Mouse (Mus musculus) kidney, embryonic 14.5 days (tissue): ENCODE measurements at regions not wholly inside any gene's neighbourhood (a gene's known extent, or its start where the extent isn't known, plus 50 kb on each side); places are given as distances from the start of the nearest gene placed in this dataset.

Experiments
- ATAC-seq: fragments of 200-750 bp; cut with Nextera tagmentation; 2 replicates; pipeline ENCODE4 v1.8.0; 2017; ENCODE audit warnings: moderate number of reproducible peaks, mild to moderate bottlenecking, moderate TSS enrichment, moderate library complexity; ENCODE audit not compliant: low FRiP score, low TSS enrichment
- H3K27ac ChIP-seq: fragments of 300-500 bp; sonication (generic); 2 replicates; pipeline ENCODE4 v1.5.1; 2014; ENCODE audit warnings: low read depth, mild to moderate bottlenecking, low read length, moderate library complexity, mixed read lengths
- H3K27me3 ChIP-seq: fragments of 300-500 bp; sonication (generic); 2 replicates; pipeline ENCODE4 v1.6.1; 2014; ENCODE audit warnings: mild to moderate bottlenecking, low read length; ENCODE audit not compliant: control insufficient read depth, insufficient read depth
- H3K36me3 ChIP-seq: fragments of 300-500 bp; sonication (generic); 2 replicates; pipeline ENCODE4 v1.6.1; 2014; ENCODE audit warnings: low read length, mixed read lengths; ENCODE audit not compliant: control insufficient read depth, insufficient read depth
- H3K4me1 ChIP-seq: fragments of 300-500 bp; sonication (generic); 2 replicates; pipeline ENCODE4 v1.6.1; 2014; ENCODE audit warnings: low read length, mixed read lengths; ENCODE audit not compliant: control insufficient read depth, insufficient read depth
- H3K4me2 ChIP-seq: fragments of 300-500 bp; sonication (generic); replicated peaks from 2 replicates; pipeline ENCODE4 v1.6.1; 2014; ENCODE audit warnings: low read depth, mild to moderate bottlenecking, low read length
- H3K4me3 ChIP-seq: fragments of 300-500 bp; sonication (generic); 2 replicates; pipeline ENCODE4 v1.5.1; 2014; ENCODE audit warnings: mild to moderate bottlenecking, low read length
- H3K9ac ChIP-seq: fragments of 300-500 bp; sonication (generic); 2 replicates; pipeline ENCODE4 v1.6.1; 2014; ENCODE audit warnings: low read depth, mild to moderate bottlenecking, low read length, moderate library complexity
- H3K9me3 ChIP-seq: fragments of 300-500 bp; sonication (generic); 2 replicates; pipeline ENCODE4 v1.6.1; 2016; ENCODE audit warnings: low read length; ENCODE audit not compliant: control insufficient read depth
- WGBS: fragments of 180-500 bp; shearing (Covaris S2); extraction: QIAGEN DNeasy Blood & Tissue Kit; methylation state at CpG from one replicate; pipeline ENCODE4 v1.1.7; 2014; 5-methylcytosine and 5-hydroxymethylcytosine counted together

DNA sequence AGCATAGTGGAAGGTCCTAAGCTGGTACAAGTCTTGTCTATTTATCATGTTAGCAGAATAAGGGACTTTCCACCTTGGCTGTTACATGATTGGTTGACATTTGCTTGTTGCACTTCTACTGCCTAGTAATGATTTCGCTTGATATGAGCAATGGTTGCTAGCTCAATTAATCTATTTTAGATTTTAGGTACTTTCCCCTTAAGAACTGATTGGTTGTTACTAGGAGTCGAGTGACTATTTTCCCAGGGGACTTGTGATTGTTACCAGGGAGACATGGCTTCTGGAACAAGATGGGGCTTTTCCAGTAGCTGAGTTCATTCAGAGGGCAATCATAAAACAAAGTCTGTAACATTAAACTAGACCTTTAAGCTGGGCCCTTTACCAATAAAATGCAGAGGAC lies 100.9 kb downstream of the Nup35 start:
- Histone ChIP-seq H3K4me1 (no peaks in the 10 kb centered on the region), H3K9me3 (no peaks in the 10 kb centered on the region), H3K9ac (no peak overlapping the region), H3K36me3 (no peaks in the 10 kb centered on the region), H3K4me3 (no peak overlapping the region), H3K27ac (no peak overlapping the region), H3K4me2 (no peak overlapping the region), H3K27me3 (no peaks in the 10 kb centered on the region)
- 44% methylated on average over 2 of the region's 2 CpGs for WGBS
- ATAC-seq: no peak

DNA sequence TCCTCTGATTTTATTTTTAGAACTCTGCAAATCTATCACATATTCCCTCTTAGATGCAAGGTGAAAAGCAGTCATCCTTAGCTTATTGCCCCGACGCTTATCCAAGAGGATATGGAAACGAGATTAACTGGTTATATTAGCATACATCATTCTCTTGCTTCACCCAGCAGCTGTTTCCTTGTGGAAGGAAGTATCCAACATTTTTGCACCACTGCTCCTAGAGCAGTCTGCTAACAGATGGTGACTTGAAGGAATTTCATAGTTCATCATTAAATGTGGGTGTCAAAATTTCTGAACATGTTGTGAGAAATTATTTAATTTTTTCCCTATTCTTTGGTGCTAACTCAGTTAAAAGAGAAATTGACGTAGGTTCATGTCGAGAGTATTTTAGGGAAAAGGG lies 107.0 kb downstream of the Nup35 start:
- no peak for ATAC-seq
- 66% methylated on average over 5 of the region's 5 CpGs for WGBS
- no peaks in the 10 kb centered on the region for H3K4me1 ChIP-seq

DNA sequence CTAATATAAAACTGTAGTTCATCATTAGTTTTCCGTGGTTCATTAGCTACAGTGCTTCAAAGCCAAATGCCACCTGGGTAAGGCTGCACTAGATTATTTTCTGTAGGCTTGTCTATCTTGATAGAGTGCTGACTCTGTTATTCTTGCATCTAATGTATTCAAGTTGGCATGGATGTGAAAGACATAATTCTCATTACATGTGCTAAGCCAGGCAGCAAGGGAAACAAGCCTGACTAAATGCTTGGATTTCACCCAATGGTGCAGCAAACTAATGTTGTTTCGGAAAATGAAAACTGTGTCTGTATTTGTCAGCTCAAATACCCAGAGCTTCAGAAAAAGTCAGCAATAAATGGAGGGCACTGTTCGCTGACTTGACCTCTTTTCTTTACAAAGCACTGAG lies 114.3 kb downstream of the Nup35 start:
- Histone ChIP-seq H3K4me1 (no peaks in the 10 kb centered on the region), H3K27me3 (no peaks in the 10 kb centered on the region), H3K4me3 (no peak overlapping the region), H3K27ac (no peak overlapping the region), H3K9ac (no peak overlapping the region), H3K4me2 (no peak overlapping the region), H3K36me3 (no peaks in the 10 kb centered on the region), H3K9me3 (no peaks in the 10 kb centered on the region)
- ATAC-seq: no peak
- 93% methylated on average over 3 of the region's 3 CpGs for WGBS

More for the DNA sequence above, 107.0 kb downstream of the Nup35 start:
- Histone ChIP-seq H3K27me3 (no peaks in the 10 kb centered on the region), H3K9ac (no peak overlapping the region), H3K9me3 (no peaks in the 10 kb centered on the region), H3K27ac (no peak overlapping the region), H3K36me3 (no peaks in the 10 kb centered on the region), H3K4me2 (no peak overlapping the region), H3K4me3 (no peak overlapping the region)

DNA sequence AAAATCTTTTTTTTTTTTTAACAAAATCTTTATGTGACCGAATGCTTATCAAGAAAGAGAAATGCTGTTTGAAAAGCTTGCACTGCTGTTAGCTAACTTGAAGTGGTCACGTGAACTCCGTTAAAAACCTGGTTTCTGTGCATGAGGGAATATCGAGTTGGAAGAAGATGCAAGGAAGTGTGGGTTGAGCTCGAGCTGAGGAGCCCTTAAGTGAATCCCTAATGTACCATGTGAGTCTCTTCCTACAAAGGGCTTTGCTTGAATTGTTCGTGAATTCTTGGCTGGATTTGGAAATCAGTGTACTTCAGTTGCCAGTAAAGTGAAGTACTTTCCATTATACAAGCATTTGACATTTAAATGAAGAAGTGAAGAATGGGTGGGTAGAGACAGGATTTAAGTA lies 129.7 kb downstream of the Nup35 start:
- Histone ChIP-seq H3K4me1 (no peaks in the 10 kb centered on the region), H3K27ac (no peak overlapping the region), H3K9ac (no peak overlapping the region), H3K4me2 (no peak overlapping the region), H3K4me3 (no peak overlapping the region), H3K9me3 (no peaks in the 10 kb centered on the region; the same call in 1 of the 2 replicates), H3K36me3 (no peaks in the 10 kb centered on the region), H3K27me3 (no peaks in the 10 kb centered on the region)
- 79% methylated on average over 6 of the region's 6 CpGs for WGBS
- no peak for ATAC-seq

DNA sequence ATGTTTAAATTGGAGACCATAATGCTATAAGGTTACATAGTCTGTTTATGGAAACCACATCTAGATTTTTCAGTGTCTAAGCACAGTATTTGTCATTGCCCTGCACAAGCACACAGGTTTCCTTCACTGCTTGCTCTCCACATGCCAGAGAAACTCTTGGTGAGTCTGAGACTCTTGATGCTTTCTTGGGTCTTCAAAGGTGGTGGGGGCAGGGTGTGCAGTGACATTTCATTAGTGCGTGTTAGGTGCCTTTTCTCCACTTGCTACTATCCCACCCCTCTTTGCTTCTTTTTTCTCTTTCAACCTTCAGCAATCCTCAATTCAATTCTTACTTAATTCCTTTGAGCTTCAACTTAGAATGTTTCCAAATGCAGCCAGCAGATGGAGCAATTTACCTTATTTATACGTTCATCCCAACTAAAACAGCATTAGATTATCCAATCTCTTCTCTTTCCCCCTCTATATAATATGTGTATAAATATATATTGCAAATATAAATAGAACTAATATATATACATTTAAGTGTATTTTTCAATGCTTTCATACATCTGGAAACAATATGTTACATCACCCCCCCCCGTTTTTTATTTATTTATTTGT lies 145.1 kb downstream of the Nup35 start:
- Histone ChIP-seq H3K27ac (no peak overlapping the region), H3K27me3 (no peaks in the 10 kb centered on the region), H3K9ac (no peak overlapping the region), H3K9me3 (no peaks in the 10 kb centered on the region), H3K36me3 (no peaks in the 10 kb centered on the region), H3K4me1 (no peaks in the 10 kb centered on the region), H3K4me2 (no peak overlapping the region), H3K4me3 (no peak overlapping the region)
- 35% methylated on average over 3 of the region's 3 CpGs for WGBS
- ATAC-seq: no peak

DNA sequence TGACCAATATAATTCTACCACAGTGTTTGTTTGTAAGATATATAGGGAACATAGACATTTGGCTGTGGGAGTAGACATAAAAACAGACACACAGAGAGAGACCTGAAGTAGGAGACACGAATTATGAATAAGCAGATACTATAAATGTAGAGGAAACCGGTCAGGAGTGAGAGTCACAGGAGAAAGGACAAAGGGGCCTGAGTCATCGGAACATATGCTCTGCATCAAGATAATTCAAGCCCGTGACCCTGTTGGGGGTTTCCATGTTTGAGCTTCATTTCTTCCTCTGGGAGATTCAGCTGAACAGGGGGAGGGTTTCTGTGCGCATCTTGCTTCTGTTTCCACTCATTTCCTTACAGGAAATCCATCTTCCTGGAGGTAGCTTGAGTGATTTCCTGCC lies 154.1 kb downstream of the Nup35 start:
- no peak for ATAC-seq
- no peaks in the 10 kb centered on the region for H3K9me3 ChIP-seq

DNA sequence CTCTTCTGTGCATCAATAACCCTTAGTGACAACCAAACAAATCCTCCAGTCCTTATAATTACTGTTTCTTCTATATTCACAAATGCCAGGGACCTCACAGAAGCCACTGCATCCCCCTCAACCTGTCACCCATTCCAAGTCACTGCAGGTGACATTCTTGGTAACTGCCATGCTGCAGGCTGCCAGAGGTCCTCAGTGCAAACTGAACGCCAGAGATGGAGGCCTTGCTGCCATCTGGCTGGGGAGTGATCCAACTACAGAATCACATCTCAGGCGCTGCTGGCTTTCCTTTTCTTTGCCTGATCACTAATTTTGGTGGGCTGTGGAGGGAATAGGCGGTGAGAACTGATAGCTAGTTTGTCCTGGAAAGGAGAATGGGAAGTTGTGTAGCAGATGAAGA lies 155.4 kb downstream of the Nup35 start:
- no peak overlapping the region for H3K27ac ChIP-seq
- no peak overlapping the region for H3K9ac ChIP-seq
- no peak overlapping the region for H3K4me3 ChIP-seq
- no peak overlapping the region for H3K4me2 ChIP-seq
- ATAC-seq: no peak
- H3K36me3 ChIP-seq: no peaks in the 10 kb centered on the region
- no peaks in the 10 kb centered on the region for H3K9me3 ChIP-seq
- H3K27me3 ChIP-seq: no peaks in the 10 kb centered on the region
- WGBS: 79% methylated on average over 3 of the region's 3 CpGs
- H3K4me1 ChIP-seq: no peaks in the 10 kb centered on the region

More for the DNA sequence above, 154.1 kb downstream of the Nup35 start:
- H3K9ac ChIP-seq: no peak overlapping the region
- H3K27me3 ChIP-seq: no peaks in the 10 kb centered on the region
- no peak overlapping the region for H3K4me2 ChIP-seq
- H3K4me3 ChIP-seq: no peak overlapping the region
- 46% methylated on average over 5 of the region's 5 CpGs for WGBS
- H3K4me1 ChIP-seq: no peaks in the 10 kb centered on the region
- no peaks in the 10 kb centered on the region for H3K36me3 ChIP-seq
- H3K27ac ChIP-seq: no peak overlapping the region

DNA sequence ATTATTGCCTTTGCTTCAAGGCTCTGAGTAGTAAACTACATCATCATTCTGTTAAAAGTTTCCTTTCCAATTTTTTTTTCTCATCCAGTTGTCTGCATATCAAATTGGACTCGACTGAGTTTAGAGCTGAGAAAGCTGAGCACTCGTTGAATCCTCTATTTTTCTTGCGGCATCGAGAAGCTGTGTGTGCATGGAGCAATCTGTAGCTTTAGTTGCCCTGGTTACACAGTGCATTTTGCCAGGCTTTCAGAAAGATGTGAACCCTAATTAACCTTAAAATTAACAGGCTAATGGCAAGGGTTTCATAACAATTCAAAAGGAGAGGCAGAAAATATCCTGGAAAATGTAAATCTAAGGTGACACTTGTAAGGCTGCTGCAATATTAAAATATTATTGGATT lies 169.3 kb downstream of the Nup35 start:
- no peak overlapping the region for H3K4me2 ChIP-seq
- WGBS: 83% methylated on average over 4 of the region's 4 CpGs
- H3K27me3 ChIP-seq: no peaks in the 10 kb centered on the region
- H3K9me3 ChIP-seq: no peaks in the 10 kb centered on the region
- no peak overlapping the region for H3K27ac ChIP-seq
- no peak overlapping the region for H3K9ac ChIP-seq
- no peak overlapping the region for H3K4me3 ChIP-seq
- H3K36me3 ChIP-seq: no peaks in the 10 kb centered on the region
- no peak for ATAC-seq
- H3K4me1 ChIP-seq: no peaks in the 10 kb centered on the region

DNA sequence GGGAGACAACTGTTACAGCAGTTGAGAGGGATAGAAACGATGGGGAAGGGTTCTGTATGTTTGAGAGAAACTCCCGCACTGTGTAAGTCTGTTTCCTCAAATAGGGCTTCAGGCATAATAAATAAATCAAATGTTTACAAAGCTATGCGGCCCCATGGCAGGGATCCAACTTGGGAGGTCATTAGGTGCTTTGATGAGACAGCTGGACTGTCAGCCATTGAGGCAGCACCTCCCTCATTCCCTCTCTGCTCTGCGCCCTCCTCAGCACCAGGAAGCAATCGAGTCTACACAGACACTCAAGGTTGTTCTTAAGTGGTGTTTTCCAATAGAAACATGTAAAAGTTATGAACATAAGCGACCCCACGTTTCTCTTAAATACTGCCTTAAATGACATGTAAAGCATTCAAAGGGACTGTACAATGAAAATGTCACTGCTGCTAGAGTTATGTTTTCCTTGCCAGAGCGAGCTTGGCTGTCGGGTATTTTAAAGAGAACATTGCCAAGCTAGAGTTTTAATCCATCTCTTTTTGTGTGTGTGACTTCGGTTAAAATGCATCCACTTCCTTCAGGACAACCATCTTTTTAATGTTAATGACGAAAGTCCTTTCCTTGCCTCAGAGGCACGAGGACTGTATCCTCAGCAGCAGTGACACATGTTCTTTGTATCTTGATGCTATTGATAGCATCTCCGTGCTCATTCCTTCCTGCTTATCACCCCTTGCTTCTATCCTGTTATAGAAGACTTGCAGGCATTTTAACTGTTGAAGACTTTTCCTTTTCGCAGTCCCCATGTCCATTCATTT lies 176.5 kb downstream of the Nup35 start:
- ATAC-seq: peak; percentile 75; the same call in 1 of the 2 replicates
- WGBS: 49% methylated on average over 14 of the region's 14 CpGs
- H3K9ac ChIP-seq: no peak overlapping the region
- no peak overlapping the region; the same call in 1 of the 2 replicates for H3K4me2 ChIP-seq
- no peak overlapping the region for H3K27ac ChIP-seq
- no peaks in the 10 kb centered on the region for H3K4me1 ChIP-seq
- H3K27me3 ChIP-seq: no peaks in the 10 kb centered on the region
- H3K4me3 ChIP-seq: no peak overlapping the region
- no peaks in the 10 kb centered on the region for H3K36me3 ChIP-seq
- no peaks in the 10 kb centered on the region for H3K9me3 ChIP-seq
